Mouse (Mus musculus) liver, postnatal 0 days (tissue): ENCODE measurements around the gene Tubd1. TPM values are rescaled to one million over a fixed set of nuclear protein-coding genes. Genes with fewer than 3 reads are reported as not detected.

ENCODE experiments used
- ATAC-seq: fragments of 200-750 bp; cut with Nextera tagmentation; 2 replicates; pipeline ENCODE4 v1.8.0; 2017; ENCODE audit warnings: mild to moderate bottlenecking, moderate library complexity
- DNase-seq: peaks from one replicate; pipeline ENCODE4 v3.0.0-alpha.2; 2016
- H3K27ac ChIP-seq: fragments of 300-500 bp; sonication (generic); 2 replicates; pipeline ENCODE4 v1.5.1; 2014; ENCODE audit warnings: antibody characterized with exemption, moderate library complexity, mild to moderate bottlenecking, low read depth
- H3K27me3 ChIP-seq: fragments of 300-500 bp; sonication (generic); 2 replicates; pipeline ENCODE4 v1.6.1; 2014; ENCODE audit warnings: low read length, control low read depth, mixed read lengths; ENCODE audit not compliant: insufficient read depth
- H3K36me3 ChIP-seq: fragments of 300-500 bp; sonication (generic); replicated peaks from 2 replicates; pipeline ENCODE4 v1.6.1; 2014; ENCODE audit warnings: mild to moderate bottlenecking, control low read depth, low read length, moderate library complexity, mixed read lengths; ENCODE audit not compliant: insufficient read depth
- H3K4me1 ChIP-seq: fragments of 300-500 bp; sonication (generic); 2 replicates; pipeline ENCODE4 v1.6.1; 2014; ENCODE audit warnings: antibody characterized with exemption, mild to moderate bottlenecking, control low read depth; ENCODE audit not compliant: insufficient read depth
- H3K4me2 ChIP-seq: fragments of 300-500 bp; sonication (generic); 2 replicates; pipeline ENCODE4 v1.6.1; 2014; ENCODE audit warnings: low read depth, mild to moderate bottlenecking, low read length, moderate library complexity, mixed read lengths
- H3K4me3 ChIP-seq: fragments of 300-500 bp; sonication (generic); 2 replicates; pipeline ENCODE4 v1.5.1; 2014; ENCODE audit warnings: low read depth, low read length
- H3K9ac ChIP-seq: fragments of 300-500 bp; sonication (generic); replicated peaks from 2 replicates; pipeline ENCODE4 v1.6.1; 2014; ENCODE audit warnings: mild to moderate bottlenecking, moderate library complexity
- H3K9me3 ChIP-seq: fragments of 300-500 bp; sonication (generic); 2 replicates; pipeline ENCODE4 v1.6.1; 2016; ENCODE audit warnings: mild to moderate bottlenecking, control low read depth, low read length, mixed read lengths
- CTCF ChIP-seq: sonication (generic); IDR thresholded peaks from 2 replicates; pipeline ENCODE4 v1.5.1; 2016; ENCODE audit warnings: antibody characterized with exemption, low read depth
- EP300 ChIP-seq: IDR thresholded peaks from 2 replicates; pipeline ENCODE4 v1.6.1; 2016; ENCODE audit warnings: antibody characterized with exemption, low read depth, mild to moderate bottlenecking
- WGBS: fragments of 180-500 bp; shearing (Covaris S2); extraction: QIAGEN DNeasy Blood & Tissue Kit; methylation state at CpG from one replicate; pipeline ENCODE4 v1.1.7; 2014; ENCODE audit not compliant: insufficient replicate concordance; 5-methylcytosine and 5-hydroxymethylcytosine counted together
- polyA plus RNA-seq: library from polyadenylated mRNA; unstranded; fragments of >200 nt; fragmentation: Nextera tagmentation; extraction: Ambion mirVana; gene quantifications from 2 replicates; pipeline ENCODE4 v1.2.1, GENCODE M21; 2015

Gene Tubd1
- polyA plus RNA-seq, 1 experiment from 2014 or later = 4.4 TPM

DNA sequence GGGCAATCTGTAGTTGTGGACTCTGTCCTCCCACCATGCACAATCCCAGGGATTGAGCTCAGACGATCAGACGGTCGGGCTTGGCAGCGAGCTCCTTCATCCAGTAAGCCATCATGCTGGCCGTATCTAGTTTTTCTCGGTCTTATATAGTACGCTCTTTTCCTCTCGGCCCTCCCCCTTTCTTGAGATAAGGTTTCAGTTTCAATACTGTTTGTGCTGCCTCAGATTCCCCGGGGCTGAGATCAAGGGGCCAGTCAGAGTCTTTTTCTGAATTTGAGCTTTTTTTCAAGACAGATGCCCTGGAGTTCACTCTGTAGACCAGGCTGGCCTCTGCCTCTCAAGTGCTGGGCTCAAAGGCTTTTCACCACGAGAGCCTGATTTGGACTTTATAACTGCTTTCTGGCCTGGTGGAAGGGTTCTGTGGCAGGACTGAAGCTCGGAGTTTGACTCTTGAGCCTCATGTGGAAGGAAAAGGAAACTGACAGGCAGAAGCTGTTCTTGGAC is 36.5 kb downstream of the Tubd1 start:
- Histone ChIP-seq H3K4me3 (peak overlapping the region; percentile 35), H3K9me3 (no peaks in the 10 kb centered on the region), H3K4me1 (peaks cover 53% of the 10 kb centered on the region), H3K9ac (peak overlapping the region; percentile 53), H3K4me2 (peak overlapping the region; percentile 68), H3K27me3 (no peaks in the 10 kb centered on the region), H3K27ac (peak overlapping the region; percentile 90), H3K36me3 (no peaks in the 10 kb centered on the region)
- WGBS = 4% methylated on average over 11 of the region's 11 CpGs
- DNase-seq = peak; percentile 64
- peak; percentile 34 for ATAC-seq
- TF ChIP-seq EP300 (peak; percentile 18; the same call in 1 of the 2 replicates), CTCF (no peak)

- H3K36me3 ChIP-seq = no peaks in the 10 kb centered on the region
- peak overlapping the region; percentile 90 for H3K27ac ChIP-seq
- H3K4me1 ChIP-seq = peaks cover 45% of the 10 kb centered on the region
- peak overlapping the region; percentile 35 for H3K4me3 ChIP-seq
- TF ChIP-seq EP300 (no peak), CTCF (no peak)
- peak; percentile 41 for DNase-seq
- H3K9me3 ChIP-seq = no peaks in the 10 kb centered on the region
- no peaks in the 10 kb centered on the region for H3K27me3 ChIP-seq
- H3K9ac ChIP-seq = peak overlapping the region; percentile 53; the same call in 1 of the 2 replicates
- ATAC-seq = no peak
- WGBS = 62% methylated on average over 12 of the region's 12 CpGs
- H3K4me2 ChIP-seq = peak overlapping the region; percentile 68
These were observed 37.3 kb downstream of the Tubd1 start for GRCm38 (mm10) chr11:86581943-86582542.

GRCm38 (mm10) chr11:86582543-86583260 is 37.9 kb downstream of the Tubd1 start:
- Histone ChIP-seq H3K9me3 (no peaks in the 10 kb centered on the region), H3K36me3 (no peaks in the 10 kb centered on the region), H3K4me1 (peaks cover 43% of the 10 kb centered on the region), H3K27me3 (no peaks in the 10 kb centered on the region), H3K4me2 (peak overlapping the region; percentile 64; the same call in 1 of the 2 replicates), H3K4me3 (no peak overlapping the region), H3K9ac (no peak overlapping the region), H3K27ac (peak overlapping the region; percentile 90)
- 81% methylated on average over 7 of the region's 7 CpGs for WGBS
- DNase-seq (no peak), ATAC-seq (no peak)
- TF ChIP-seq EP300 (no peak), CTCF (no peak)

GRCm38 (mm10) chr11:86583313-86583825 is 38.6 kb downstream of the Tubd1 start:
- peak overlapping the region; percentile 68; the same call in 1 of the 2 replicates for H3K4me3 ChIP-seq

DNA sequence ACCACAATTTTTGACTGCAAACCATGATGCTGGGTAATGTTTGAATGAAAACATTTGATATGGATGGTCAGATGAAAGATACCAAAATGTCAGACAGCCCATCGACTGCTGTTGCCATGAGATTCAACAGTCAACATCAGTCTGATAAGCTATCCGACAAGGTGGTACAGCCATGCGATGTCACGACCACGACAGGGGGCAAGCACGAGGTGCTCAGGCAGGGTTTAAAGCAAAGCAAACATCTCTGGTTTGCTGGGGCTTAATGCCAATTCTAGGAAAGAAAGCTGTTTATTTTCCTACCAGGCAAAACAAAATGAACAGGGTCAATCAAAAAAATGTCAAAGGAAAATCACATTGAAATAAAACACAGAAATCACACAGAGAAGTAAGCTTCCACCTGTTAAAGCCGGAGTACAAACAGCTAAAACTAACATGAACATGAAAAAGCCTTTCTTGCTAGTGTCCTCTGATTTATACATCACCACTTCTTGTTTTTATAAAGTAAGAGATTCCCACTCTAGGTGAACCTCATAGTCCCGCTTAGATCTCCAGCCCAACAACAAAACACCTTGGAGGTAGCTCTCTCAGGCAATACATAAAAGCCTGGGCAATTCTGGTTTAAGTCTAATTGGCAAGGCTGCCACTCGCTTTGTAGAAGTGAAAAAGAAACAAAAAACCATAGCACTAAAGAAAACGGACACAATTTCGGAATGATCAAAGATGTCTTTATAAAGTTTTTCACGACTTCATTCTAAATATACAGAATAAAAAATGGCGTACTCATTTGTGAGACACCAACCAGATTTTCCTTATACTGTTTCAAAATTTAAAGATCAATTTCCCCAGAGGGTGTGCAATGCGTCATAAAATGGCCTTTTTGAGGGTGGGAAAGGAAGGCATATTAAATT is 39.5 kb downstream of the Tubd1 start:
- H3K9ac ChIP-seq = peak overlapping the region; percentile 90
- peak overlapping the region; percentile 64 for H3K4me2 ChIP-seq
- H3K4me3 ChIP-seq = peak overlapping the region; percentile 68
- no peaks in the 10 kb centered on the region for H3K36me3 ChIP-seq
- WGBS = 51% methylated on average over 14 of the region's 14 CpGs
- TF ChIP-seq CTCF (no peak), EP300 (no peak)
- H3K27ac ChIP-seq = peak overlapping the region; percentile 98
- H3K27me3 ChIP-seq = no peaks in the 10 kb centered on the region
- H3K4me1 ChIP-seq = peaks cover 34% of the 10 kb centered on the region
- ATAC-seq = no peak
- no peak for DNase-seq
- H3K9me3 ChIP-seq = no peaks in the 10 kb centered on the region

More at GRCm38 (mm10) chr11:86583313-86583825, 38.6 kb downstream of the Tubd1 start:
- H3K27me3 ChIP-seq = no peaks in the 10 kb centered on the region
- TF ChIP-seq EP300 (no peak), CTCF (no peak)
- H3K4me1 ChIP-seq = peaks cover 42% of the 10 kb centered on the region
- H3K27ac ChIP-seq = peak overlapping the region; percentile 90
- H3K9ac ChIP-seq = no peak overlapping the region
- no peaks in the 10 kb centered on the region for H3K36me3 ChIP-seq
- 85% methylated on average over 3 of the region's 3 CpGs for WGBS
- no peak for DNase-seq
- ATAC-seq = no peak
- no peaks in the 10 kb centered on the region for H3K9me3 ChIP-seq
- H3K4me2 ChIP-seq = peak overlapping the region; percentile 64
